Mouse (Mus musculus) frontal cortex, adult 2 months (tissue): ENCODE results near the gene Nradd. TPM values are rescaled to one million over a fixed set of nuclear protein-coding genes. Genes with fewer than 3 reads are reported as not detected.

ENCODE experiments used
- DNase-seq, 2 experiments: peaks; one replicate each; pipeline ENCODE4 v3.0.0; 2022; ENCODE audit warnings: low spot score in 1 of 2; ENCODE audit errors: extremely low spot score in 1 of 2
- polyA plus RNA-seq: library from polyadenylated mRNA; depleted of rRNA; stranded (reverse); fragments of >200 nt; gene quantifications from 2 replicates; pipeline ENCODE4 v1.2.3, GENCODE M21; 2012; rRNA removed

The Nradd gene
- polyA plus RNA-seq, 1 experiment = 8.5 TPM

DNA sequence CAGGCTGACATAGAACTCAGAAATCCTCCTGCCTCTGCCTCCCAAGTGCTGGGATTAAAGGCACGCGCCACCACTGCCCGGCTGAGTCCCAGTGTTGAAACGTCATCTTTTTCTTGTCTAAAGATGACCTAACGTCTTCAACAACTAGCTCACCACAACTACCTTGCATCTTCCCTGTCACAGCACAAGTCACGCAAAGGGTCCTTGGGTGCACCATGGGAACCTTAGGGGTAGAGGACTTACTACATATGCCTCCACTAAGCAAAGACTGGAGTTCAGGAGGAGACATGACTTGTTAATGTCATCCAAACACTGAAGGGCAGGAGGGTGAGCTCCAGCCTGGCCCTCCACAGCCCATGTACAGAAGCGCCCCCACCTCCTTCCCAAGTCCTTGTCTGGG lies 3.6 kb downstream of the Nradd start:
- DNase-seq = no peak

- DNase-seq = no peak
Measured at GRCm38 (mm10) chr9:110620180-110620579, 4.1 kb downstream of the Nradd start.

GRCm38 (mm10) chr9:110617081-110617480 lies 7.2 kb downstream of the Nradd start:
- no peak for DNase-seq

DNA sequence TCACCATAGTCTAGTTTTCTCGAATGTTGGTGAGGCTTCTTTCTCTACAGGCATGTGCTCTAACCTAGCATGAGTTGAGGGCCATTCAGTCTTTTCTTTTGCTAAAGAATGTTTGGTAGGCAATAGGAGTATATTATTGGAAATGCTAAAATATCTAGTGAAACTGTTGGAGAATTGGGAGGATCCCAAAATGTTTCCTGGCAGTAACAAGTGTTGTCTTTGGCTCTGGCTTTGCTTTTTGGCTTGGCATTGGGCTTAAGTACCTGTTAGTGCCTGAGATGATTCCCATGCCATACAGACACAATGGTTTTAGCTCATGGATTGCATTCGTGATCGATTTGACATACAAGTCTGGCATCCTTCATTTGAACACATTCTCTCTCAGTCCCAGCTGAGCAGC lies 12.8 kb downstream of the Nradd start:
- DNase-seq = no peak

DNA sequence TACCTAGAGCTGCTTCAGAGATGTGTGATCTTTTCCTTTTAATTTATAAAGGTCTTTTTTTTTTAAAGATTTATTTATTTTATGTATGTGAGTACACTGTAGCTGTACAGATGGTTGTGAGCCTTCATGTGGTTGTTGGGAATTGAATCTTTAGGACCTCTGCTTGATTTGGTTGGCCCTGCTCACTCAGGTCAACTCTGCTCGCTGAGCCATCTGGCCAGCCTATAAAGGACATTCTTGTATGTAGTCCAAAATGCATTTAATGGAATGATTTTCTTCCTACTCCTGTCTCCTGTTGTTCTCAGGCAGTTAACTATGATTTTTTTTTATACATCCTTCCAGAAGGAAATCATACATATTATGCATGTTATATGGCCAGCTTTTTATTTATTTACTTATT lies 40.7 kb downstream of the Nradd start:
- DNase-seq = no peak

DNA sequence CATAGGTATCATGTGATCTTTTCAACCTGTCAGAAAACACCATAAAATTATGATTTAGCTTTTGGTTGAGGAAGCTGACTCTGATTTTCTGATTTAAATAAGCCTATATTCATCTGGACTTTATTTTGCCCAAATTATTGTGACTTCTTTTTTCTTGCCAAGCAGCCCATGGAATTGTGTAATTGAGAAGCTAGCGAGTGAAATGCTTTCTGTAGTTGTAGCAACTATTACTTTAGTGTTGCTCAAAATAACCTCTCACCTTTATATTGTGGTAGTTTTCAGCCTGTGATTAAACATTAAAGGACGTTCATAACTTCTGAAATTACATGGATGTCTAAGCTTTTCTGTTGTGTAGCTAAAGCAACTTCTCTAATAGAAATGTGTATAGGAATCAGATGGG lies 42.1 kb downstream of the Nradd start:
- DNase-seq = no peak

Other genes starting within 250 kb of the Nradd start
- 44.4 and 45.4 TPM in 2 replicates for gene Ptpn23, start 216.2 kb downstream of the Nradd start, polyA plus RNA-seq
- 0.10 and 0.78 TPM in 2 replicates for gene Ngp, start 204.7 kb downstream of the Nradd start, polyA plus RNA-seq
- 24.6 and 25.5 TPM in 2 replicates for gene Klhl18, start 147.8 kb downstream of the Nradd start, polyA plus RNA-seq
- gene Kif9, start 147.5 kb downstream of the Nradd start, polyA plus RNA-seq = 4.3 and 4.7 TPM in 2 replicates
- gene Setd2, start 91.9 kb downstream of the Nradd start, polyA plus RNA-seq = 67.2 and 73.6 TPM in 2 replicates
- 22.4 and 24.5 TPM in 2 replicates for gene Nbeal2, start 29.7 kb upstream of the Nradd start, polyA plus RNA-seq
- 105 and 106 TPM in 2 replicates for gene Ccdc12, start 32.1 kb upstream of the Nradd start, polyA plus RNA-seq
- gene Myl3, start 117.4 kb upstream of the Nradd start, polyA plus RNA-seq = 0.32 and 0.46 TPM in 2 replicates
- 6.9 and 9.1 TPM in 2 replicates for gene Pth1r, start 122.7 kb upstream of the Nradd start, polyA plus RNA-seq
- 0.06 TPM in 1 of 2 replicates, not detected in the other for gene Prss42, start 173.7 kb upstream of the Nradd start, polyA plus RNA-seq
- not detected in 2 replicates for gene Prss44, start 189.5 kb upstream of the Nradd start, polyA plus RNA-seq
- 0.06 and 0.15 TPM in 2 replicates for gene Prss43, start 202.2 kb upstream of the Nradd start, polyA plus RNA-seq
- 0.42 and 0.54 TPM in 2 replicates for gene Prss45, start 210.1 kb upstream of the Nradd start, polyA plus RNA-seq
- not detected in 2 replicates for gene Prss46, start 220.1 kb upstream of the Nradd start, polyA plus RNA-seq
- gene Prss50, start 233.5 kb upstream of the Nradd start, polyA plus RNA-seq = 0.65 and 0.86 TPM in 2 replicates